Mouse (Mus musculus) kidney, postnatal 25 days (tissue): ENCODE data around the gene Tle3.

Source experiments
- DNase-seq, 2 experiments: peaks; one replicate each; pipeline ENCODE4 v3.0.0; 2021; ENCODE audit warnings: mixed read lengths in 2 of 2

The Tle3 gene

DNA sequence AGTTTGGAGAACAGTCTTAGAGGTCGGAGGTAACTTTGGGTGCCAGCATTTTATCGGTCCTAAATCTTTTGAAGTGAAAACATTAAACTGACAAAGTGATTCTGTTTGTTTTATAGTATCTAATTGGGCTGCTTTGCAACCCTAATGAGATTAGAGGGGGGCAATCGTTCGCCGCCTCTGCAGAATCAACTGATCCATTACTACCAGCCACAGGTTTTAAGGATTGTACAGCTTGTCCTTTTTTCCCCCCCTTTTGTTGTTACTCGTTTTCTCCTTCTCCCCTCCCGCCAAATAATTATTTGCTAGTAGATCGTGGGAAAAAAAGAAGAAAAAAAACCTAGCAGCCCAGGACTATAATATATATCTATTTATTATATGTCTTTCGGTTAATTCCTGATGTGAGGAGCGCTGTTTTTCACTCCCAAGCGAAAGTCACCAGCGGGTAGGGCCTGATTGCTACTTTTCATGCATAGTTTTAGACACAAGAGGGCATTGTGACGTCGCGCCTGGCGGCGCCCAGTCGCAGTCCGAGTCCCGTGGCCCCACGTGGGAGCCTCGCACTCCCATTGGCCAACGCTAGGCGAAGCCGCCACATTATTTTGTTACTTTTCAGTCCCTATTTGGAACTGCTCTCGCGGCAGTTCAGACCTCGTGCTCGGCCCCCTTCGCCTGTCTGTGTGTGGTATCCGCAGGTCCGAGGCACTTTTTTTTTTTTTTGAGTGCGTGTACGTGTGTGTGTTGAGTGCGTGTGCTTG, at the start of gene Tle3:
TSS of gene Tle3 (plus strand) at position 612 of the 755 bp plus-strand sequence.
- peak; percentile 99 for DNase-seq

DNA sequence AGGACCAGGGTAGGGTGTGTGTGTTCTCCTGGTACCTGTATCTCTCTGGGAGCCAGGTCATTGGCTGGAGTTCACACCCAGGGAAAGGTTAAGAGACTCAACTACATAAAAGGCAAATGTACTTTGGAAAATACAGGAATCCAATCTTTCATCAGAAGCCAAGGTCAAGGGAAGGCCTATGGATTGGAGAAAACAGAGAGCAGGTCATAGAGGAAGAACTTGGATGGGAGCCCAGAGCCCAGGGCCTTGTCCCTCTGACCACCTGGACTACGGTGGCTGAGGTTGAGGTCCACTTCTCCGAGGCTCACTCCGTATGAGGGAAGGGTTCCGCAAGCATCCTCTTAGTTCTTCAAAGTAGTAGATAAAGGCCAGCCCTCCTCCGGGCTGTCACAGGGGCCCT, 48.9 kb upstream of the Tle3 start:
- peak; percentile 53 to 82 for DNase-seq

DNA sequence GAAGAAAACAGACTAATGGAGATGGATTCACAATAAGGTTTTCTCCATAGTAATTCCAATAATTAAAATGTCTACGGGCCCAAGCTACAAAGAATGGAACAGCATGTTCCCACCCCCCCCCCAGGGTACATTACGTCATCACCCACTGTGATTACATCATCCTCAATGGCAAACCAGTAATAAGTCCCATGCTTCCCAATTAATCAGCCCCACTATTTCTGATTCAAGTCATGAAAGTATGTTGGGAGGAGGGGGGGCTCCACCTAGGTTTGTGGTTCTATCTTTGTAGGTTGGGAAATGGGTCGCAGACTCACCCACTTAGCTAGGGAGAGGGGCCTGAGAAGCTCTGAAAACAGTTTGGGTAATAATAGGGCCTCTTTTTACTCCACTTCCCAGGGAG, 48.3 kb upstream of the Tle3 start:
- DNase-seq = no peak

DNA sequence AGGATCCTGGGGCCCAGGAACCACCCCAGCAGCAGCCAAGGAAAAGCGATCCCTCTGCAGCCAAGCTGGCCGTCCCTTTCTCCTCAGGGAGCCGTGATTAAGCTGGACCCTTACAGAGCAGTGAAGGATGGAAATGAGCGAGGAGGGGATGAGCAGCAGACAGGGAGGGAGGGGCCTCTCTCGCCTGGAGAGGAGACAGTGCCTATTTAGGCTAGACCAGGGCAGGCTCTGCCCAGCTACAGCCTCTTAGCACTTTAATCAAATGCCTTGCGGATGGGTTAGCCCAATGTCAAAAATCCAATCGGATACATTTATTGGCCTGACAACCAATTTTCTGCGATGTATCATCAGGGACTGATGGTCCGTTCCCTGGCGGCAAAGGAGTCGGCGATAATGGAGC, 47.8 kb upstream of the Tle3 start:
- no peak for DNase-seq

DNA sequence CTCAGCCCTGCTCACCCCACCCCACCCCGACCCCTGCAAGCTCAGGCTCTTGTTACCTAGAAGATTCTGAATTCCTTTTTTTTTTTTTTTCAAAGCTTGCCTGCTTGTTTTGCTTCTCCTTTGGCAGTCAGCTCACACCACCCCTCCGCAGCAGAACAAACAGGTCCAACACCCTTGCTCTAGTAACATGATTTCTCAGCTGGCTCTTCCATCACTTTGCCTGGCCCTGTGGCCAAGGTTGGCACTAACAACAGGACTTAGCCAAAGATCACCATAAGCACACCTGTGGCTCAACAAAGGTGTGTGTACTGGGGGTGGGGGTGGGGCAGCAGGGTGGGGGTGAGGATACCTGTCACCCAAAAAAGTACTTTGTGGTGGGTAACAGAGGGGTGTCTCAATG, 47.2 kb upstream of the Tle3 start:
- no peak for DNase-seq

DNA sequence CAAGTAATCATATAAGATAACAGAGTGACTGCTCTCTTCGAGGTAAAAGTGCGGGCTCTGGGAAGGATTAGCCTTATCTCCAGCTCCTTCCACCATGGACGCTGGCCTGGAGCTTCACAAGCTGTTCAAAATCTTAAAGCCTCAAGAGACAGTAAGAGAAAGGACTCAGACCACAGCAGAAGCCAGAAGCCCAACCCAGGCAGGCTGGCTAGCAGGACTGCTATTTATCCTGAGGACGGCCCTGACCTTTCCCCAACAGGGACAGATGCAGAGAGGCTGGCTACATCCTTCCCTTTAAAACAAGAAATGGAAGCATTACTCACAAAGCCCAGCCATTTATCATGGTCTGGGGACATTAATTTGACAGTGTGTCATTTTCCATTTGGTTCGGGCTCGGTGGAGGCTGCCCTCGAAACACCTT, 46.2 kb upstream of the Tle3 start:
- DNase-seq = peak in 1 of 2 experiments; percentile 64

DNA sequence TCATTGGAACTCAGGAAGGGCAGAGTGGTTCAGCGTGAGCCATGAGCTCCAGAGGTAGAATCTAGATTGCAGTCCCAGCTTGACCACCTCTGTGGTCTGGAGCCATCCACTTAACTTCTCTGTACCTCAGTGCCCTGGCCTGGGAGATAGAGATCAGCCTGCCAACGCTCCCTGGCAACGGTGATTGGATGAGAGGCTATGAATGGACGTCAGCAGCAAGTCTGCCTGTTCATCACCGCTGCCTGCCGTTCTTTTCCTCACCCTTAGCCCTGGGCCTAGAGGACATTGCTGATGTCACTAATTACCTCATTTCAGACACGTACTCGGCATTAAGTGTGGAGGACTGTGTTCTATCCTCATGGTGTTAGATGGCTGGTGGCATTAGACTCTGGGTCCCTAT, 45.2 kb upstream of the Tle3 start:
- no peak for DNase-seq

DNA sequence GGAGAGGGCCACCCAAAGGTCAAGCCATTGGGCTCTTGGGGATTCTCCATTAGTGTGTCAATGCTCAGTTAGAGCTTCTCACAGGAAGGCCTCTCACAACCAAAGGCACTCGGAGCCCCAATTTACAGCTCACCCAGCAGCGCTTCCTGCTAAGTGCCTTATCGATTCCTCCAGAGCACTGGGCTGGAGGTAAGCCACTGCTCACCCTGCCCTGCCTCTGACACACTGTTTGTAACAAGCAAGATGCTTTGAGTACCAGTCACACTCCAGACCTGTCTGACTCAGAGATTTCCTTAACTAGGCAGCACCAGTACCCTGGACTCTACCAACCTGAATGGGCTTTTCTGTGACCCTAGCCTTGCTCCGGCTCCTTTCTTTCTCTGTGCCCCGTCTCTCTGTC, 44.0 kb upstream of the Tle3 start:
- no peak for DNase-seq

DNA sequence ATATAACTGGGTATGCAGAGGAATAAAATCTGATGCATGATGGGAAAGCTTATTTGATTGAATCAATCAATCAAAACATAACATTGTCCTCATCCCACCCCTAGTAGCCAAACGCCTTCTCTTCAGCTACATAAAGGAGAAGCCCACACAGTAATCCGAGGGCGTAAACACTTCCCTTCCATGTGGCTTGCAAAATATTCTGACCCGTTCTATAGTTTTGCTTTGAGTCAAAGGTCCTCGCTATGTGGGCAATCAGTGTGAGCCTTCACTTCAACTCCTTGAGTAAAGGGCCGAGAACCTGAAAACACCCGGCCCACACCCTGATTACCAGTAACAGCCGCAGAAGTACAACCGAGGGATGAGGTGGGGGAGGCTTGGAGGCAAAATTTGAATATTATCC, 41.4 kb upstream of the Tle3 start:
- no peak for DNase-seq

DNA sequence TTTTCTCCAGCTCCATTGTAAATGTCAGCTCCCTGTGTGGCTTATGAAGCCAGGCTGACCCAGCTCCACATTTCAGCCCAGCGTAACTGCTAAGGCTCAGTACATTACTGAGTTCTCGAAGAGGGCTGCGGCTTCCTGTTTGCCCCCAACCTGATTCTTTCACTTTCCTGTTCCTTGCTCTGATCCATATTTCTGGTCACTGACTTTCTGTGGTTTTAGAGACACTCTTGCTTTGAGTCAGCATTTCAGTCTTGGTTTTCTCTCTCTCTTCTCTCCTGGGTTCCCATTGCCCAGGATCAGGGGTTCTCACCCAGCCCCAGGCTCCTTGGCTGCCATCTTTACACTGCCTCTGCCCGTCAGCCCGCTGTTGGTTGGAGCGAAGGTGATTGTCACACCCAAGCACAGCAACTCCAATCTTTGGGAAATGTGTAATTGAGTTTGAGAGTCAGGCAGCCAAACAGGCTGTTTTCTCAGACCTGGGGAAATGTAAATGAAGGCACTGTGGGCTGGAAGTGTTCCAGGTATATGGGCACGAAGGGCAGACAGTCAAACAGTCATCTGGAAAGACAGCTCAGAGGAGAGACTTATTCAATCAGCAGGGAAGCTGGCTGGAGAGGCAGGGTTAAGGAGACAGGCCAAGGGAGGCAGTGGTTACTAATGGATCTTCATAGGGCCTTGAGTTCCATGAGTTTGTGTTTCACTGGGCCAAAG, 39.8 kb upstream of the Tle3 start:
- peak in 1 of 2 experiments; percentile 53 for DNase-seq

DNA sequence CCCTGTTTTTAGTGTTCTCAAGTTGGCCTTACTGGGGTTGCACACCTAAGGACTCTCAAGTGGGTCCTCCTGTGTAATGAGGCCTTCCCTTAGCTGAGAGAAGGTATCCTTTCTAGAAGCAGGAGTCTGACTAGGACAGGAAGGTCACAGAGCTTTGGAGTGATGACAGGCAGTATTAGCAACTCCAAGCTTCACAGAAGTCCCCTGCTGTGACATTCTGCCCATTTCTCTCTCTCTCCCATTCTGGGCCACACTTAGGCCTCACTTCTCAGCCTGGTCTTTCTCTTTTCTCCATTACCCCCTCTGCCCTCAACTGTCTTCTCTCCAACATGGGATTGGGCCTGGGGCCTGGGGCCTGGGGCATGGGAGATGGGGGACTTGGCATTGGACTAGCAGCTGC, 36.0 kb upstream of the Tle3 start:
- no peak for DNase-seq

DNA sequence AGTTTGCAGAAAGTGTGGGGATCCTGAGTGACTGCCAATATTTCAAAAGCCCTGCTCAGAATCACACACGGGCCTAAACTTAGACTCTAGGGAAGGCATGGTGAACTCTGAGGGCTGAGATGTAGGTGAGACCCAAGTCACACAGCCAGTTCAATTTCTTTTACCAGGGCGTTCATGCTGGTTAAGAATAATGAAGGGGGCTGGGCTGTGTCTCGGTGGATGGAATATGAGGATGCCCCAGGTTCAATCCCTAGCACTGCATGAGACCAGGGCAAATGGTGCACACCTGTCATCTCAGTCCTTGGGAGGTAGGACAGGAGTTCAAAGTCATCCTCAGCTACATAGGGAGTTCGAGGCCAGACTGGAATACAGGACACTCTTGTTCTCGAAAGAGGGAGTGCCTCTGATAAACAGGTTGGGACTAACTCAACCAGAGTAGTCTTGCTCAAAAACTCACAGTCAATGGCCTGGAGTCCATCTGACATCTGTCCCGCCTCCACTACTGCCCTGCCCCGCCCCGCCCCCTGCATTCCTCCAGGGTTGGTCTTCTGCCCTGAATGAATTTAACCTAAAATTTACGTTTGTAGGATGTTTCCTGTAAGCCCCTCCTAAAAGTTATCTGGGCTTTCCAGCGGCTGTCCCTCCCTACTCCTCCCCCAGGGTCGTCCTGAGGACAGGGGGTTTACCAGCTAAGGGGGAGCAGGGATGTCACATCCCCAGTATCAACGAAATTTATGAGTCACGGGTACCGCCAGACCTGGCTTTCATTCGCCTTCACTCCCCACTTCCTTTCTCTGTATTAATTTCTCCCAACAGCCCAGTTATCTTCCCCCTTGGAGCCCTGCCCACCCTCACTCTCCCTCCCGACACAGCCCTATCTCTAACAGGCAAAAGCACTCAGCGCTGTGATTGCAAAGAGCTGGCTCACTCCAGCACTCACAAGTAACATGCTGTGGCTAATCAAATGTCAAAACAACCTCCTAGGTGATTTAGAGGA, 35.3 kb upstream of the Tle3 start:
- peak; percentile 63 to 66 for DNase-seq

DNA sequence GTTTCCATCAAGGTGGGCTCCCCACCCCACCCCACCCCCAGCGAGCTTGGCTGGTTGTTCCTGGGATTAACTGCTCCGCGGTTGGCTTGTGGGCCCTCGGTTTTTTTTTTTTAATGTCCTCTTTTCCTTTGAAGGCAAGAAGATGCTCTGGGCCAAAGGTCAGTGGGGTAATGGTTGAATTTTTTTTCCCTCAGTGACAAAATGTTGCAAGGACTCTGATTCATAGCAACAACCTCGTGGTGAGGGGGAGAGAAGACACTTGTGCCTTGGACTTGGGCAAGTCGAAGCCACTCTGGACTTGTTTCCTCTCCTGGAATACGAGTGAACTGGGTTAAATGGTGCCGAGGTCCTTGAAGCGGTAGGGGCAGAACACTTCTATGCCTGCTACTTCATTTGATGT, 34.5 kb upstream of the Tle3 start:
- no peak for DNase-seq

DNA sequence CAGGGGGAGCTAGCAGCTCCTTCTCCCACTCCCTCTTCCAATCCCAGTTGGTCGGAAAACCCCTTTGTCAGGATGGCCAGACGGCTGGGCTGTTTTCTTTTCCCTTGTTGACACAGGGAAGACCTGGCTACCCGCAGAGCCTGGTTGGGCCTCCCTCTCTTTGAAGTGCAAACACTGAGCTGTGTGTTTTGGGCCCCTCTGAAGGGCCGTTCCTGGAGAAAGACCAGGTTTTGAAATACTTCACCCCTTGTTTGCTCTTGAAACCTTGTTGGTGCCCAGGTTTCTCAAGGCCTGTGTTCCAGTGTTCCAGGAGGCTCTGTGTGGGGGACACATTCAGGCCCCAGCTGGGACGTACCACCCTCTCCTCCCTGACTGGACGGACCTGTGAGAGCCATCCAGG, 32.9 kb upstream of the Tle3 start:
- no peak for DNase-seq

DNA sequence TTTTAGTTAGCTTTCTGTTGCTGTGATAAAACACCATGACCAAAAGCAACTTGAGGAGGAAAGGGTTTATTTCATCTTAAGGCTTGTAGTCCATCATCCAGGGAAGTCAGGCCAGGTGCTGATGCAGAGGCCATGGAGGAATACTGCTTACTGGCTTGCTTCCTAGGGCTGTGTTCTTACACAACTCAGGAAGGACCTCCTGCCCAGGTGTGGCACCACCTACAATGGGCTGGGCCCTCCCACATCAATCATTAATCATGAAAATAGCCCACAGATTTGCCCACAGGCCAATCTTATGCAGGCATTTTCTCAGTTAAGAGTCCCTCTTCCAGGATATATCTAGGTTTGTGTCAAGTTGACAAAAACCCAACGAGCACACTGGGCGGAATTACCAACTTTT, 31.8 kb upstream of the Tle3 start:
- DNase-seq = peak; percentile 29 to 72

DNA sequence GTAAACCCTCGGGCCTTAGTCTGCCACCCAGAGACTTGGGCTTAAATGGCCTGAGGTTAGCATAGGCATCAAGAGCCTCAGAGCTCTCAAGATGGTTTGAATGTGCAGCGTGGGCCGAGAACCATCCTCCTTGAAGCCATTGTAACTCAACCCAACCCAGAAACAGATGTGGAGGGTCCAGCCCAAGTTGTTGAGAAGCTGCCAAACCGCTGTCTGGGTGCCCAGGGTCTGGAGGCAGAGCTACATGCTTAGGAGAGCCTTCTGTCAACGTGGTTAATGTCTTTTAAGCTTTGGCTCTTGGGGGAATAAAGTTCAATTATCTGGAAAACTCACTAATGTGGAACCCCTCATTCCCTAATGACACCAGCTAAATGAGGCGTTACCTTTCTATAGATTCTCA, 29.9 kb upstream of the Tle3 start:
- no peak for DNase-seq

DNA sequence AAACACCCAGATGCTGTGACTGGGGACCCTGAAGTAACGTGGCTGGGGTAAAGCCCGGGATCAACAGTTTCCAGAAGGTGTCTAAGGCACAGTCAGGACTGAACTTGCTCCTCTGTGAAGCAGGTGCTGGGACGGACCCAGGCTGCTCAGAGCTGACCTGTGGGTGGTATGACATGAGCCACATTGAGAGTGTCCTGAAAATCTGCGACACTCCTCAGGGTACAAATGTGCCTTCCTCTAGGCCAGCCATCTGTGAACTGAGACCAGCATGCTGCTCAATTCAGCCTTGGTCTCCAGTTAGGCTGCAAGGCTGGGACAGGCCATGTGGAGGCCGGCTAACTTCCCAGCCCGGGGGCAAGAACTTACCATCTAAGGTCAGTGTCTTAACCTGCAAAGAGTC, 27.5 kb upstream of the Tle3 start:
- DNase-seq = no peak

DNA sequence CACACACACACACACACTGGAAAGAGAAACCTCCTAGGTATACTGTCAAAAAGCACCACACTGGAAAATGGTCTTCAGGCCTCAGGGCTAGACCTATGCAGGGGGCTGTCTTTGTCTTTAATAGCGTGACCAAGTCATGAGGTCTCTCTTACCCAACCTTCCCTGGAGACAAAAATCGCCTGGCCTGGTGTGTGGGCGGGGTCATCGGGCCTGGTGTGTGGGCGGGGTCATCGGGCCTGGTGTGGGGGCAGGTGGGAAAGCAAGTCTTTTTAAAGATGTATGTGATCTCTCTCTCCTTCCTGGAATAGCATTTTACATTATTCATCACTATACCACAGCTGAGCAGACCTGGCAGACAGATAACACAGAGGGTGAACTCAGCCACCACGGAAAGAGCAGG, 25.2 kb upstream of the Tle3 start:
- DNase-seq = no peak

DNA sequence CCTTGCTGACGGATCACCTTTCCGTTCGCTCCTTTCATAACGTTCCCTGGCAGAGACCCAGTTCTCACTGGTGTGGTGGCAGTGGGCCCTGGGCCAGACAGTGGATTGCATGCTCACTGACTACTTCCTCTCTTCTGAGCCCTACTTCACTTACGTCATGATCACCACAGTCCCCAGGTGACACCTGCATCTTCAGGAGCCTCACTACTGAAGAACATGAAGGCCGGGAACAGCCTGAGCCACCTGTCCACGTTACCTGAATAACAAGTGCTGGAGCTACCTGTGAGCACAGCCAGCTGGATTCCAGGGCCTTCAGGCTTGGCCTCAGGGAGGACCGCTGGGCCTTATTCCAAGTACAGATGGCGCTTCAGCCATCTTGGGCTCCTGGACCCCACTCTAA, 24.1 kb upstream of the Tle3 start:
- peak; percentile 44 to 74 for DNase-seq

DNA sequence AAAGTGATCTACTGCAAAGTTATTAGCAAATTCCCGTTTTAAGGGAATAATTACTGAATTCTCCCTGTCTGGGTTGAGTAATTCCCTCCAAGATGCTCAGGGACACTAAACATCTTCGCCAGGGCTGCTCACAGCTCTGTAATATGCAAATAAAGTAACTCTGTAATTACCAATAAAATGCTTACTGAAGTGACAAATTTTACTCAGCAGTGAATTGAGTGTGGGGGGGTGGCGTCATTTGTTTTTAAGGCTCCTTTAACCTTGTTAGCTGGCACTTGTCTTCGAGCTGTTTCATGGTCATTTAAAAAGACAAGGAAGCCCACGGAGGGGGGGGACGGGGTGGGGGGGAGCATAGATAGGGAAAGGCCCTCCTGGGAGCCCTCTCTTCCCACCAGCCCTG, 23.6 kb upstream of the Tle3 start:
- no peak for DNase-seq

DNA sequence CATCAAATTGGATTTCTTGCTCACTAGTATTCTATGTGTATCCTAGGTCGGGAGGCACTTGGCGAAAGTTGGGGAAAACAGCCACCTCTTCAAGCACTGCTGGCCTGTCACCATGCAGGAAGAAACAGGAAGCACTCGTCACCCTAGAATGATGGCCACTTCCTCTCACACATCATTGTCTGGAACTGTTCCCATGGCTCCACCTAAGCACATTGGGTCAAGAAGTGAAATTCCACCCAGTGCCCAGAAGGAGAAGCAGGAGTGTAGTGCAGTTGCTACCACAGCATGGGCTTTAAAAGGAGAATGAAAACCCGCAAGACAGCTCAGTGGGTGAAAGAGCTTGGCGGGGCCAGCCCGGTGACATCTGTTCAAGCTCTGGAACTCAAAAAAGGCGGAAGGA, 22.5 kb upstream of the Tle3 start:
- peak; percentile 80 to 85 for DNase-seq

DNA sequence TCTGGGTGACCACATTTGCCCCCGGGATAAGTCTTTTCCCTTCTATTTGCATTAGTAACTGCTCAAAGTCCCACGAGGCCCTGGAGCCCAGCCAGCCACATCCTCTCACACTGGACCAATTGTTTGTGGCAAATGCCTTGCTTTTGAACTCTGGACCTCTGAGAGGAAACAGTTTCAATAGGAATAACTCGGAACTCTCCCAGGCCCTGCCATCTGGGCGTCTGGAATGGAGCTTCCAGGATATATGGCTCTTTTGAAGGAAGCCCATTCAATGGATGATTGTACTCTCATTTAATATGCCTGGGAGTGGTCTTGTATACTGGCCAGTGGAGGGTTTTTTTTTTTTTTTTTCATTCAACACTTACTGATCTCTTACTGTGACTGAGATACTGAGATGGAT, 21.0 kb upstream of the Tle3 start:
- peak; percentile 95 for DNase-seq

DNA sequence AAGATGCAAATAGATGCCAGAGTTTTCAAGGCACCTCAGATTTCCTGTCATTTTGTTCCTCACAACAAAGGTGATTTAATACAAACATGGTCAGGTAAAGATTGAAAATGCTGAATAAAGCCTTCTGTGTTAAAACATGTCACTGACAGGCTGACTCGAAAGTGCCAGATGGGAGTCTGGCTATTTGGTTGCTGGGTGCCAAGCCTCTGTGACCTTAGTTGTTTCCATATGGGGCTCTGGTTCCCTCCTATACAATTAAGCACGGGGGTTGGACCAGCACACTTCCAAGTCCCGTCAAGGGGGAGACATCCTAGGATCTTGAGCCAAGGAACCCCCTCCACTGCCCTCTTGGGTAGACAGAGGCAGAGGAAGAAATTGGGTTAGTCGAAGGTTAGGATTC, 13.2 kb upstream of the Tle3 start:
- DNase-seq = no peak
